Mouse (Mus musculus): ENCODE measurements at regions not wholly inside any gene's neighbourhood (a gene's known extent, or its start where the extent isn't known, plus 50 kb on each side); places are given as distances from the start of the nearest gene placed in this dataset.
"Not testable (repeated sequence)": the region's sequence is repeated elsewhere in the genome, so short reads cannot be mapped to it uniquely, and the experiment has no call there.

DNA sequence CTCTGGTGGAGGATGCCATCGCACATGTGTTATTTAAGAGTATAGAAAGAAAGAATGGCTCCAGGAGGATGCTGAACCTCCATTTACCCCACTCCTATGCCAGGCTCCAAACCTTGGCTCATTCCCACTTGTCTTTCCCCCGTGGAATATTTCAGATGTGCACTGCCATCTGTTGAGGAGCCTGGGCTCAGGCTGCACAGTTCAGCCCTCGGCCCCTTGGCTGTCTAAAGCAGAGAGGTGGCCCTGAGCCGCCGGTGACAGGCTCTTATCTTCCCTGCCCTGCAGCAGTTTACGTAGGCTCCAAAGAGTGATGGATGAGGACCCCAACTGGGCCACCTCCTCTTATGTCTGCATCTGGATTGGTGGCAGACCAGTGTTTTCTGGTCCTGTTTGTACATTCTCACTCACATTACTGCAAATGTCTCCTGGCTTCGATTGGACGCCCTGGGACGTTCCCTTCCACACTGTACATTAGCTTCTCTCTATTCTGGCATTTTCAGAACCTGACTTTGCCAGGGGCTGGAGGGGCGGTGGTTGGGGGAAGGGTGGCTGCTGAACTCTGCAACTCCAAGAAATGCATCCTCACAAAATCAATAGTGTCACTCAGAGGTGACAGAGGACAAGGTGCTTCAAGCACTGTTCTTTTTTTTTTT is 447.3 kb upstream of the Clint1 start:
- DNase-seq (ENCODE audit: extremely low spot score, low read depth, low spot score): no peak

DNA sequence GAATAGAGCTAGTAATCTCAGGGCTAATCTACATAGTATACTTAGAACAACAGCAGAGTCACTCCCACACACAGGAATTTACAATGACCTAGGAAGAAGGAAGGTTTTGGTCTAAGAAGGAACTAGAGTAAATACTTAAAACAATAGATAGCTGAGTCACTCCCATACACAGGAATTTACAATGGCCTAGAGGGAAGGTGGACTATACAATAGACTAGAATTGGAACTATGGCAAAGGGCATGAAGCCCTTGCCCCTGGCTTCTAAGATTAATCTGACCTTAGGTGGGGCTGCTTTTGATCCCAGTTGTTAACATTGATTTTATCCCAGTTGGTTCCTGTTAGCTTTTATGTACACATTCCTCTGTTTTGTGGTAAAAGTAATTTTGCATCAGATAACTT is 427.8 kb upstream of the Clint1 start:
- DNase-seq (ENCODE audit: extremely low spot score, low read depth, low spot score): not testable (repeated sequence)

DNA sequence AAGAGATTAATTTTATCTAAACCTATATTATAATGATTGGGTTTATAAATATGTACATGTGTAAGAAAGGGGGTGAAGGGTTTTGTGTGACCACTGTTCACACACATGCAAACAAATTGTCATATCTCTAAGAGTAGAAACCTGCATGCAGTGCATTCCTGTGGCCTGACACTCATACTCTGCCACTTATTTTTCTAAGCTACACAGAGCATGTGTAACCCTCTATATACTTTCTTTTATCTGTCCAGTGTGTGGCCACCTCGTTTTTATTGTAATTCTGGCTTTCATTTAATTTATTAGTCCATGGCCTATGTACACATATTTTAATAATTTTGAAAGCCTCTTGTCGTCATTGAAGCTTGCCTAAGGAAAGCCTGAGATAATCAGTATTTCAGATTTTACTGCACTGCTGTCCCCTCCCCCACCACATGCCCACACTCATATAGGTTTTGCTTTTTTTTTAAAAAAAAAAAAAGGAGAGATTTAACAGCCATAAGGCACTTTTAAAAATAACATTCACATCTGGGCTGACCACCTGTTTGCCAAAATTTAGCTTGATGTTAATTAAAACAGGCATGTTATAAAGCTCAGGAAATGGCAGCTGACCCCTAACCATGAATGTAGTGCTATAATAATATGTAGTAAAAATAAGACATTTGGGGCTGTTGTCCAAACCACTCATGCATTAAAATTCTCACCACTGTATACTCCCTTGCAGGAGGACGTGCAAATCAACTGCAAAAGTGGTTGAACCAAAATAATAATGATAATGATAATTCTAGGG is 410.7 kb upstream of the Clint1 start:
- DNase-seq (ENCODE audit: extremely low spot score, low read depth, low spot score): peak; percentile 56

DNA sequence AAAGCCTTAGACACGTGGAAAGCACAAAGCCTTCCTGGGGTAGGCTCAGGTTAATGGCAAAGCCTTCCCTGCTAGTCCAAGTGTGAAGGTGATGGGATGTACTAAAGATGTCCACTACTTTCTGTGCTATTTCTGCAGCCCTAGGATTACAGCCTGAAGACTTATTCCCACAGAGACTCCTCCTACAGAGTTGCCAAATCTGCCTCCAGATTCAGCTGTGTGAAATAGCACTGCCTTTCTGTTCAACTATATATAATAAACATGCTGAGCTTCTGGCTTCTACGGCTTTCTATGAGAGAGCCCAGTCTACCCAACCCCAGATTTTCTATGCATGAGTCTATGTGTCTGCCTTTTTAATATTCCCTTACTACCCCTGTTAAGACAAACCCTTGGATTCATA is 405.3 kb upstream of the Clint1 start:
- no peak for DNase-seq (ENCODE audit: extremely low spot score, low read depth, low spot score)

DNA sequence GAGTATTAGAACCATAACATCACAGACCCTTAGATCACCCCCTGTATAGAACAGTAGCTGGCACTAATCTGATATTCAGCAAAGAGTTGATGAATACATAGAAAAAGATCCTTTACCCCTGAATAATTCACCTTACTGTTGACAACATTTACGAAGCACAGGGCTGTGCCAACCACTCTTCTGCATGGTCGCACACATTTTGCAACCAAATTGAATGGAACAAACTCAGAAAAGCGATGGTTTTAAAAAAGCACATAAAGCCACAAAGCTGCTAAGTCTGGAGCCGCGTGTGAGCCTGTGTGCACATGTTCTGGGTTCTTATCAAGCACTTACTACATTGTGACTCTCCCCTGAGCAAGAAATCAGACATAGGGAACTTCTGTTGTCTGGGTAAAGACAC is 397.6 kb upstream of the Clint1 start:
- no peak for DNase-seq (ENCODE audit: extremely low spot score, low read depth, low spot score)

GRCm38 (mm10) chr11:45454933-45455332 is 396.9 kb upstream of the Clint1 start:
- no peak for DNase-seq (ENCODE audit: extremely low spot score, low read depth, low spot score)

DNA sequence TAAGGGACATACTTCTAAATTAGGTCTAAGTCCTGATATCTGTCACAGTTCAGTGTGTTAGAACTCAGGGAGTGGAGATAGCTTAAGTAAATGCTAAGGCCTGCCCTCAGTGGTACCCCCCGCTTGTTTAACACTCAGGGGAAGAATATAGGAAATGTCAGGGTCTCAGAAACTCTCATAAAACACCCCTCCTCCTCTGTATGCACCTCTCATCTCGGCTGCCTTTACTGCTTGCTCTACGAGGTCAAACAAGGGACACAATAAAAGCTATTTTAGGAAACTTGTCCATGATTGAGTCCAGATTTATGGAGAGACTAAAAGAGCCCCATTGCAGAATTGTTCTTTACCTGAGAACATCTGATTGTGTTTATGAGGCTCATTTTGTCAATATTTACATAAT is 395.1 kb upstream of the Clint1 start:
- no peak for DNase-seq (ENCODE audit: extremely low spot score, low read depth, low spot score)

DNA sequence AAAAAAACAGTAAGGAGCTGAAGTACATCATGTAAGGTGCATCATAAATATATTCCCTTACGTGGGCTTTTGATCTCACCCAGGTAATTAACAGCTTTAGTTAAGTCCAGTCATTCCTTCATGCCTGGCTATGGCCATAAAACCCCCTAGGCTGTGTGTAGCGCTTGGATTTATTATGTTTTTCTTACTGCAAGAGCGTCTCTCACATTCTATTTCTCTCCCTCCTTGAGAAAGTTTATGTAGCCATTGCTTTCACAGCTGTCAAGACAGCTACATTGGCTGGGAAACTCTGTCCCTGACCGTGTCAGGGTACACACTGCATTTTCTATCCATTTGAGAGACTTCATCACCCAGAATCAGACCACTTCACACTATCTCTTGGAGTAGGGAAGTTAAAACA is 394.3 kb upstream of the Clint1 start:
- no peak for DNase-seq (ENCODE audit: extremely low spot score, low read depth, low spot score)

GRCm38 (mm10) chr11:45460000-45460792 is 391.7 kb upstream of the Clint1 start:
- DNase-seq (ENCODE audit: extremely low spot score, low read depth, low spot score): no peak

GRCm38 (mm10) chr11:45464501-45464900 is 387.4 kb upstream of the Clint1 start:
- DNase-seq (ENCODE audit: extremely low spot score, low read depth, low spot score): no peak

GRCm38 (mm10) chr11:45466350-45466749 is 385.5 kb upstream of the Clint1 start:
- DNase-seq (ENCODE audit: extremely low spot score, low read depth, low spot score): no peak

GRCm38 (mm10) chr11:45472171-45472570 is 379.7 kb upstream of the Clint1 start:
- DNase-seq (ENCODE audit: extremely low spot score, low read depth, low spot score): no peak

DNA sequence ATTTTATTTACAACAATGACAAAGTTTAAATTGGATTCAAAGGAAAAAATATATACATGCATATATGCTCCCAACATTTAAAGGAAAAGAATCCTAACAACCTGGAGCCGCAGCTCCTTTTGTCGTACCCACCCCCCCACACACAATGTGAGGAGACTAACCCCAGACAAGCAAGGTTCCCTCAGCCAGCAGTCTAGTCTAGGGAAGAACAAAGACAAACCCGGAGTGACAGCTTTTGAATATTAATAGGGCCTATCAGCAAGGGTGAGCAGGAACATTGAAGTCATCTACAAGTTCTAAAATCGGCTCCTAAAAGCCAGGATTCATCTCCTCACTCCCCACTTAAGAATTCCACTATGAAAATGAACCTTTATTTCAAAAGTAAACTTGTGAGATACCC is 374.9 kb upstream of the Clint1 start:
- no peak for DNase-seq (ENCODE audit: extremely low spot score, low read depth, low spot score)

GRCm38 (mm10) chr11:45485950-45486349 is 365.9 kb upstream of the Clint1 start:
- DNase-seq (ENCODE audit: extremely low spot score, low read depth, low spot score): peak; percentile 39

- DNase-seq (ENCODE audit: extremely low spot score, low read depth, low spot score): no peak
These were observed 360.6 kb upstream of the Clint1 start for GRCm38 (mm10) chr11:45491021-45491967.

DNA sequence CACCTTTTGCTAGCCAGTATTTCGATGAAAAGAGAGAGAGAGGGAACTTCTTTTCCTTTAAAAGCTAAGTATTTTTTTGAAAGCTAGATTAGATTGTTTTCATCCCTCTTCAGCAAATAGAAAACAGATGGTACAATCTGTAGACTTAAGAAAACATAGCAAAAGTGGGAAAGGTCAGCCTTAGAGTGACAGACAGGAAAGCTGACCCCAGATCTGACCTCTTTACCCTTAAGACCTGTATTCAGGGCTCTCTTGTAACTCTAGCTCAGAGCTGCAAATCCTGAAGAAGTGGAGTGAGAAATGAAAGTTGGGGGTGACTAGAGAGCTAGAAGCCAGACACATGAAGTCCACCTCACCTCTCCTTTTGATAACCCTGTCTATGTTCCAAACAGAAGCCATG is 356.6 kb upstream of the Clint1 start:
- DNase-seq (ENCODE audit: extremely low spot score, low read depth, low spot score): no peak

GRCm38 (mm10) chr11:45508566-45508965 is 343.3 kb upstream of the Clint1 start:
- no peak for DNase-seq (ENCODE audit: extremely low spot score, low read depth, low spot score)

DNA sequence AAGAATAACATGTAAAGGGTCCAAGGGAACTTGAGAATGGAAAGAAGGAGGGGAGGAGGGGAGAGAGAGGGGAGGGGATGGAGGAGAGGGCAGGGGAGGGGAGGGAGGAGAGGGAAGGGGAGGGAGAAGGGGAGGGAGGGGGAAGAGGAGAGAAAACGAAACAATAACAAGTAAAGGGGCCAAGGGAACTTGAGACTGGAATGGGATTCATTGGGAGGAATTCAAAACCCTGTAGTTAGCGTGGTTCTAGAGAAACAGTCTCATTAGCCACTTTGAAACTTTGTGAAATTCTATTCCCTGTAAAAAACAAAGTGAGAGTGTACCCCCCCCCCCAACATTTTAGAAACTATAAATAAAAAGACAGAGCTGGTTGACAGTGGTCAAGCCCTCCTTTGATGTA is 342.6 kb upstream of the Clint1 start:
- DNase-seq (ENCODE audit: extremely low spot score, low read depth, low spot score): no peak

- no peak for DNase-seq (ENCODE audit: extremely low spot score, low read depth, low spot score)
These were observed 337.2 kb upstream of the Clint1 start for GRCm38 (mm10) chr11:45514415-45515271.

DNA sequence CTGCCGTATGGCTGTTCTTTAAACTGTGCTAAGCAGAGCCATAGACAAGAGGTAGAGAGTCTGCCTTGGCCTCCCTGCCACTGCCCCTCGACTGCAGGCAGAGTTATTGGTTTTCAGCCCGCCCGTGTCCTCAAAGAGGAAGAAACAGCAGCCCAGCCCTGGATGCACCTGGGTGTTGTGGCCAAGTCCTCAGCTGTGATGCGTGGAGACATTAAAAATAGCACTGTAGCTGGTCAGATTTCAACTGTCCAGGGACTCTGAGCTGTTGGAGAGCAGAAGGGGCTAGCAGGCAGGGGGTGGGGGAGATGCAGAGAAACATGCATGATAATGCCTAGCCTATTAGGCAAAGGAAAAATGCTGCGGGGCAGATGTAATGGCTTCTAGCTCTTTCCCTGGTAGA is 327.1 kb upstream of the Clint1 start:
- no peak for DNase-seq (ENCODE audit: extremely low spot score, low read depth, low spot score)
